Mouse (Mus musculus): ENCODE measurements at regions not wholly inside any gene's neighbourhood (a gene's known extent, or its start where the extent isn't known, plus 50 kb on each side); places are given as distances from the start of the nearest gene placed in this dataset.

DNA sequence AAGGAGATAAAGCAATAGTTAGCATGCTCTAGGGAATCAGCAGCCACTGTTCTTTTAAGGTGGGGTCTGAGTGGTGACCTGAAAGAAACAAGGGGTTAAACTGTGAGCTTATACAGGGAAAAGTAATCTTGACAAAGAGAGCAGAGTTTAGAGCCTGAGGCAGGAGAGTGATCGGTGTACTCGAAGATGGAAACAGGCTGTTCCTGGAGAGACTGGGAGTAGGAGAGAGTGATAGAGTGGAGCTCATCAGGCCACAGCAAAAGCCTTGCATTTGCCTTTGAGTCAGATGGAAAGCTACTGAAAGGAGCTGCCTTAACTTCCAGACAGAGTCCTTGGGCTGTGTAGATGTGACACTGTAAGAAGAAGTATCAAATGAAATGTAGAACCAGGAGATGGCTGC, 759.7 kb downstream of the 1700064H15Rik start:
- no peaks in the 10 kb centered on the region for H3K4me1 ChIP-seq (ENCODE audit: control insufficient read depth, insufficient read depth, low read length)
- H3K9me3 ChIP-seq (ENCODE audit: control insufficient read depth, low read length) = no peaks in the 10 kb centered on the region
- no peak overlapping the region for H3K27ac ChIP-seq (replicated peaks; ENCODE audit: low read depth, low read length)
- H3K4me3 ChIP-seq (ENCODE audit: low read depth, low read length) = no peak overlapping the region
- no peak for ATAC-seq (ENCODE audit: low read depth)
- 18% methylated on average over 2 of the region's 2 CpGs for WGBS
- no peak for DNase-seq (ENCODE audit: low spot score)
- H3K4me2 ChIP-seq (ENCODE audit: low read depth, low read length) = no peak overlapping the region
- H3K36me3 ChIP-seq (ENCODE audit: control insufficient read depth, insufficient read depth, low read length) = no peaks in the 10 kb centered on the region
- no peak overlapping the region for H3K9ac ChIP-seq (ENCODE audit: low read depth, low read length)
- H3K27me3 ChIP-seq (replicated peaks; ENCODE audit: control insufficient read depth, insufficient read depth, low read length) = no peaks in the 10 kb centered on the region

DNA sequence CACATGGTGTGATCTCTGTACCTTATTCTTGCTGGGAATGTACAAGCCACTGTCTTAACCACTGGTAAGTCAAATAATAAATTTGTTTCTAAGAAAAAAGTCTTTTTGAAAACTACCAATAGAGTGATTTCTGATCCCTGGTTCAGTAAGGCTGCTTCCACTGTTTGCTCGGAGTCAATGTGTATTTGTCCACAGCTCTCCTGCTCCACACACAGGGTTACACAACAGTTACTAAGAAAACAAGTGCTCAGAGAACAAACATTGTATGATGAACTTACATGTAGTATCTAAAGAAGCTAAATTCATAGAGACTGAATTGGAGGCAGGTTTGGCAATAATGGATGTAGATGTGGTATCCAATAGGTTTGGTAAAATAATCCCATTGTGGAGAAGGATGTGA, 751.4 kb downstream of the 1700064H15Rik start:
- DNase-seq (ENCODE audit: low spot score) = no peak
- H3K27ac ChIP-seq (replicated peaks; ENCODE audit: low read depth, low read length) = no peak overlapping the region
- no peak for ATAC-seq (ENCODE audit: low read depth)
- no peak overlapping the region for H3K4me3 ChIP-seq (ENCODE audit: low read depth, low read length)
- WGBS = 84% methylated on average over 1 of the region's 1 CpGs
- no peaks in the 10 kb centered on the region for H3K27me3 ChIP-seq (replicated peaks; ENCODE audit: control insufficient read depth, insufficient read depth, low read length)
- no peak overlapping the region for H3K4me2 ChIP-seq (ENCODE audit: low read depth, low read length)
- H3K4me1 ChIP-seq (ENCODE audit: control insufficient read depth, insufficient read depth, low read length) = no peaks in the 10 kb centered on the region
- H3K36me3 ChIP-seq (ENCODE audit: control insufficient read depth, insufficient read depth, low read length) = no peaks in the 10 kb centered on the region
- no peak overlapping the region for H3K9ac ChIP-seq (ENCODE audit: low read depth, low read length)
- H3K9me3 ChIP-seq (ENCODE audit: control insufficient read depth, low read length) = no peaks in the 10 kb centered on the region

DNA sequence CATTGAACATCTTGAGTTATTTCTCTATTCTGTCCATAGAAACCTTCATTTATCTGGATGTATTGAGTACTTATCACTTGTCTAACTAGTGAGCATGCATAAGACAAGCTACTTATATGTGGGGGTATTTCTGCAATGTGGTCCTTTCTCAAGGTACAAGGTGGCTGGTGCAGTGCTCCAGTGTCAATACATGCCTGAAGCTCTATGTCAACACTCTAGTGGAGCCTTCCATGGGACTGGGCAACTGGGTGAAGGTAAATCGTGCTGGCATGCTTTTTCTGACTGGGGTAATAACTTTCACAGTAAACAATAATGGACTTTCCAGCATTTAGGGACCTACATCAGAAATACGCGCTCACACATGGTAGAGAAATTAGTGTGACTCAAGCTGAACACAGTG, 750.9 kb downstream of the 1700064H15Rik start:
- DNase-seq (ENCODE audit: low spot score) (no peak), ATAC-seq (ENCODE audit: low read depth) (no peak)
- H3K4me2 ChIP-seq (ENCODE audit: low read depth, low read length) = no peak overlapping the region
- no peaks in the 10 kb centered on the region for H3K9me3 ChIP-seq (ENCODE audit: control insufficient read depth, low read length)
- H3K9ac ChIP-seq (ENCODE audit: low read depth, low read length) = no peak overlapping the region
- WGBS = 68% methylated on average over 3 of the region's 3 CpGs
- H3K4me1 ChIP-seq (ENCODE audit: control insufficient read depth, insufficient read depth, low read length) = no peaks in the 10 kb centered on the region
- H3K4me3 ChIP-seq (ENCODE audit: low read depth, low read length) = no peak overlapping the region
- no peaks in the 10 kb centered on the region for H3K27me3 ChIP-seq (replicated peaks; ENCODE audit: control insufficient read depth, insufficient read depth, low read length)
- no peak overlapping the region for H3K27ac ChIP-seq (replicated peaks; ENCODE audit: low read depth, low read length)
- no peaks in the 10 kb centered on the region for H3K36me3 ChIP-seq (ENCODE audit: control insufficient read depth, insufficient read depth, low read length)

DNA sequence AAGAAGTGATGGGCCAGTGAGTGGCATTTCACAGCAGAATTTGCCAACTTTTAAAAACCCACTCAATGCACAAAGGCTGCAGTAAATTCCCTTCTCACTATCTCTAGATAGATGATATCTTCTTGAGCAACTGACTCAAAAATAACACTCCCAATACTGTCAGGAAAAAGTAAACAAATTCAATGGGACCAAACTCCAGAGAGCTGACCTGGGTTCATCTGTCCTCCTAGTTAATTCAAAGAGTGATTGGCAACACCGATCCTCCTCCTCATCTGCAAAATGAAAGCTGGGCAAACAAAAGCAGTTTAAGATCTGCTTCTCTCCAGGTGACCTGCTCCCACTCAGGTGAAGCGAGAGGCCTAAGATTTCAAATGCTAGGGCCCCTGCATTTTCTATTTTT, 747.3 kb downstream of the 1700064H15Rik start:
- H3K4me3 ChIP-seq (ENCODE audit: low read depth, low read length) = no peak overlapping the region
- H3K4me1 ChIP-seq (ENCODE audit: control insufficient read depth, insufficient read depth, low read length) = no peaks in the 10 kb centered on the region
- DNase-seq (ENCODE audit: low spot score) (no peak), ATAC-seq (ENCODE audit: low read depth) (no peak)
- no peaks in the 10 kb centered on the region for H3K36me3 ChIP-seq (ENCODE audit: control insufficient read depth, insufficient read depth, low read length)
- H3K27me3 ChIP-seq (replicated peaks; ENCODE audit: control insufficient read depth, insufficient read depth, low read length) = no peaks in the 10 kb centered on the region
- H3K9ac ChIP-seq (ENCODE audit: low read depth, low read length) = no peak overlapping the region
- H3K27ac ChIP-seq (replicated peaks; ENCODE audit: low read depth, low read length) = no peak overlapping the region
- H3K4me2 ChIP-seq (ENCODE audit: low read depth, low read length) = no peak overlapping the region
- H3K9me3 ChIP-seq (ENCODE audit: control insufficient read depth, low read length) = no peaks in the 10 kb centered on the region
- WGBS = 79% methylated on average over 2 of the region's 2 CpGs

DNA sequence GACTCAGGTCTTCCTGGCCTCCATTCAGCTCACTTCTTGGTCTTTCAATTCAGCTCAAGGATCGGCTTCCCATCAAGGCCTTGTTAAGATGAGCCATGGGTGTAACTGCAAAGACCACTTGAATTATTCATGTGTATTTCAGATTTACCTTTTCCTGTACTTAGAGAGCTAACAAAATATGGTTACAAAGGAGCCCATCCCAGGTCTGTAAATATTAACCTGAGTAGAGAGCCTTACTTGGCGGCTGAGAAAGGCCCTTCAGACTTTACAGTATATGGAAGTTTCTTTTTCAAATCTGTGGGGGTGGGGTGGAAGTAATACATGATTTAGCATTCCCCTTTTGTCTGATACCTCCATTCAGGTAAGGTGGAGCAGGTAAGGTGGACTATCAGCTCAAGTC, 735.7 kb downstream of the 1700064H15Rik start:
- Histone ChIP-seq H3K9ac (ENCODE audit: low read depth, low read length) (no peak overlapping the region), H3K27me3 (replicated peaks; ENCODE audit: control insufficient read depth, insufficient read depth, low read length) (no peaks in the 10 kb centered on the region), H3K9me3 (ENCODE audit: control insufficient read depth, low read length) (0 out of 2 replicates have a peak, but pooled peaks cover 5% of the 10 kb centered on the region), H3K4me3 (ENCODE audit: low read depth, low read length) (no peak overlapping the region), H3K36me3 (ENCODE audit: control insufficient read depth, insufficient read depth, low read length) (no peaks in the 10 kb centered on the region), H3K27ac (replicated peaks; ENCODE audit: low read depth, low read length) (no peak overlapping the region), H3K4me1 (ENCODE audit: control insufficient read depth, insufficient read depth, low read length) (no peaks in the 10 kb centered on the region), H3K4me2 (ENCODE audit: low read depth, low read length) (no peak overlapping the region)
- WGBS = 90% methylated on average over 2 of the region's 2 CpGs
- ATAC-seq (ENCODE audit: low read depth) = no peak
- DNase-seq (ENCODE audit: low spot score) = no peak

DNA sequence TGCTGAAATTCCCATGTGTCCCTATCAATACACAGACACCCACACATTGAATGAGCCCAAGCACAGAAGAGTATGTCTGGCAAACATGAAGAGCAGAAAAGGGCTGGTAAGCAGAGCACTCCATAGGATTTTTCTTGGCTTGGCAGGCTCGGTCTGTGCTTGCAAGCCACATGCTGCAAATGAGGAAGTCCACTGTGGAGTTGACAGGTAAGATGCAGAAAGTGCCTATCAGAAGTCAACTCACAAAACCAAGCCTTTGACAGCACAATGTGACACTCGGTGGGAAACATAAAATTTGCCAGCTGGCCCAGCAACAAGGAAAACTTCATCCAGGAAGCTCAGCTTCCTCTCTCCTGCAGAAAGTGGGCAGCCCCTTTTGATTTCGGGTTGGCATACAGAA, 722.7 kb downstream of the 1700064H15Rik start:
- no peak overlapping the region for H3K27ac ChIP-seq (replicated peaks; ENCODE audit: low read depth, low read length)
- H3K4me2 ChIP-seq (ENCODE audit: low read depth, low read length) = no peak overlapping the region
- H3K4me1 ChIP-seq (ENCODE audit: control insufficient read depth, insufficient read depth, low read length) = no peaks in the 10 kb centered on the region
- no peaks in the 10 kb centered on the region for H3K27me3 ChIP-seq (replicated peaks; ENCODE audit: control insufficient read depth, insufficient read depth, low read length)
- WGBS = 51% methylated on average over 3 of the region's 3 CpGs
- no peak for ATAC-seq (ENCODE audit: low read depth)
- H3K9ac ChIP-seq (ENCODE audit: low read depth, low read length) = no peak overlapping the region
- H3K36me3 ChIP-seq (ENCODE audit: control insufficient read depth, insufficient read depth, low read length) = no peaks in the 10 kb centered on the region
- no peak for DNase-seq (ENCODE audit: low spot score)
- H3K9me3 ChIP-seq (ENCODE audit: control insufficient read depth, low read length) = no peaks in the 10 kb centered on the region
- H3K4me3 ChIP-seq (ENCODE audit: low read depth, low read length) = no peak overlapping the region

DNA sequence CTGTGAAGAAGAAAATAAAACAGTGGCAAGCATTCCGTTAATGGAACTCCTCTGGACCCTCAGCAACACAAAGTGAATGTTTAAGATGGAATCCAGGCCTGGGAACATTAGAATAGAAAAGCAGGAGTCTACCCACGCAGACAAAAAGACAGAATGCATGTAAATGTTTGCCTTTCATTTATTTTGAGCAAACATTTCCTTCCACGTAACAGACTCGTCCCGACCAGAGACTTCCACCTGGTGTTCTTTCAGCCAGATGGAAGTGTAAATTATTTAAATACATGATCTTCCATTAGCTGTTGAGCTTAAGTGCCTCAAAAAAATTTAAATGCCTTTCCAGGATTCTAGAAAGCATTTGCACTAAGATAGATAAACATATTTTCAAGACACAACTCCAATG, 722.3 kb downstream of the 1700064H15Rik start:
- 55% methylated on average over 5 of the region's 5 CpGs for WGBS
- H3K9ac ChIP-seq (ENCODE audit: low read depth, low read length) = no peak overlapping the region
- no peak overlapping the region for H3K27ac ChIP-seq (replicated peaks; ENCODE audit: low read depth, low read length)
- H3K36me3 ChIP-seq (ENCODE audit: control insufficient read depth, insufficient read depth, low read length) = no peaks in the 10 kb centered on the region
- H3K9me3 ChIP-seq (ENCODE audit: control insufficient read depth, low read length) = no peaks in the 10 kb centered on the region
- DNase-seq (ENCODE audit: low spot score) (no peak), ATAC-seq (ENCODE audit: low read depth) (no peak)
- no peaks in the 10 kb centered on the region for H3K4me1 ChIP-seq (ENCODE audit: control insufficient read depth, insufficient read depth, low read length)
- no peak overlapping the region for H3K4me2 ChIP-seq (ENCODE audit: low read depth, low read length)
- no peaks in the 10 kb centered on the region for H3K27me3 ChIP-seq (replicated peaks; ENCODE audit: control insufficient read depth, insufficient read depth, low read length)
- no peak overlapping the region for H3K4me3 ChIP-seq (ENCODE audit: low read depth, low read length)

DNA sequence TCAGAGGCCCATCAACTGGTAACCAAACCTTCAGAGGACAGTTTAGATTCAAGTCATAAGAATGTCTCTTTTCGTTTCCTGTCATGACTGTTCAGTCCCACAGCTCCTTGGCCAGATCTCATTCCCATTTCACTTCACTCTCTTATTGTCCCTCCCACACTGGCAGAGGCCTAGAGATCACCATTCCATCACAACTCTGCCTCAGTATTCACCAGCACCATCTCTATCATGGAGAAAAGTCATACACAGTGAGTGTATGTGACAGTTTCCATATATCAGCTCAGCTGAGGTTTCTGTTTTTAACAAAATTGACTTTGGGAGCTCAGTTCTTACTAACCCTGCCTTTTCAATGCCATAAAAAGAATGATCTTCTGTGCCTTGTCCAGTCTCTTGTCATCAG, 719.7 kb downstream of the 1700064H15Rik start:
- no peaks in the 10 kb centered on the region for H3K9me3 ChIP-seq (ENCODE audit: control insufficient read depth, low read length)
- WGBS = 81% methylated on average over 1 of the region's 1 CpGs
- no peaks in the 10 kb centered on the region for H3K27me3 ChIP-seq (replicated peaks; ENCODE audit: control insufficient read depth, insufficient read depth, low read length)
- no peak for ATAC-seq (ENCODE audit: low read depth)
- no peak for DNase-seq (ENCODE audit: low spot score)
- no peaks in the 10 kb centered on the region for H3K36me3 ChIP-seq (ENCODE audit: control insufficient read depth, insufficient read depth, low read length)
- no peak overlapping the region for H3K4me2 ChIP-seq (ENCODE audit: low read depth, low read length)
- no peak overlapping the region for H3K4me3 ChIP-seq (ENCODE audit: low read depth, low read length)
- no peak overlapping the region for H3K27ac ChIP-seq (replicated peaks; ENCODE audit: low read depth, low read length)
- no peaks in the 10 kb centered on the region for H3K4me1 ChIP-seq (ENCODE audit: control insufficient read depth, insufficient read depth, low read length)
- H3K9ac ChIP-seq (ENCODE audit: low read depth, low read length) = no peak overlapping the region

DNA sequence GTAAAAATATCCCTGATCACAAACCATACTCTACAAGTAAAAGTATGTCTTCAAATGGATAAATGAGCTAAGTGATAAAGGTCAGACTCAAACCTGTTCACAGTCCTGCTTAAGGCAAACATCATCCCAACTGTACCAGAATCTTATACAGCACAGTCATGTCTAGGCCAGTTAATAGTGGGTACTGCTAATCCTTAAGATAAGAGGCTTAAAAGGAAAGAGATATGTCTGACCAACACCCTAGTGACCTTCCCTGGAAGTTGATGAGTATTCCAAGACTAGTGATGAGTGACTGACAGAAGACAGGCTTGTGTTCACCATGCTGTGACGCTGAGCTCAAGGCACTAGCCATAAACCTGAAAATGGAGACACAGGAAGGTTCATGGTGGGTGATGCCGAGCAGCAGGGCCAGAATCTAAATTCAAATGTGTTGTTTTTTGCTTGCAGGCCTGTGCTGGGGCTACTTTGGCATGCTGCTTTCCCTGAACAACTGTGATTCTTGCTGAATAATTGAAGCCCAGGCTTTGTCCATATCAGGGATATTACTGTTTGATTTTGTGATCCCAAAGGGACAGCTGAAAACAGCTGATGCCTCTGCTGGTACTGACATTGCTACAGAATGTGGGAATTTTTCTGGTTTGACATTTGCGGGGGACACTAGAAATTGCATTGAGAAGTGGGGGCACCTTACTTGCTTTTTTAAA, 699.9 kb downstream of the 1700064H15Rik start:
- Histone ChIP-seq H3K9ac (ENCODE audit: low read depth, low read length) (no peak overlapping the region), H3K4me1 (ENCODE audit: control insufficient read depth, insufficient read depth, low read length) (no peaks in the 10 kb centered on the region), H3K27ac (replicated peaks; ENCODE audit: low read depth, low read length) (no peak overlapping the region), H3K27me3 (replicated peaks; ENCODE audit: control insufficient read depth, insufficient read depth, low read length) (no peaks in the 10 kb centered on the region), H3K4me2 (ENCODE audit: low read depth, low read length) (no peak overlapping the region), H3K36me3 (ENCODE audit: control insufficient read depth, insufficient read depth, low read length) (no peaks in the 10 kb centered on the region), H3K9me3 (ENCODE audit: control insufficient read depth, low read length) (no peaks in the 10 kb centered on the region), H3K4me3 (ENCODE audit: low read depth, low read length) (no peak overlapping the region)
- DNase-seq (ENCODE audit: low spot score) (no peak), ATAC-seq (ENCODE audit: low read depth) (no peak)
- 76% methylated on average over 3 of the region's 3 CpGs for WGBS
